Mouse (Mus musculus): ENCODE results near the gene Fat3.

The Fat3 gene

GRCm38 (mm10) chr9:15886756-15887155 lies 614.3 kb downstream of the Fat3 start:
- peak; percentile 35 to 46 for DNase-seq (ENCODE audit: low spot score in 2 of 2)

- DNase-seq (ENCODE audit: low spot score in 2 of 2), result no peak
These were observed 620.3 kb downstream of the Fat3 start for GRCm38 (mm10) chr9:15880754-15881153.

GRCm38 (mm10) chr9:15880160-15880603 lies 620.9 kb downstream of the Fat3 start:
- no peak for DNase-seq (ENCODE audit: low spot score in 2 of 2)

- DNase-seq (ENCODE audit: low spot score in 2 of 2), result no peak
These were observed 626.5 kb downstream of the Fat3 start, which contains the start of gene Mtnr1b for GRCm38 (mm10) chr9:15874506-15875160. Mtnr1b (minus strand) TSS chr9:15874556.

- DNase-seq (ENCODE audit: low spot score in 2 of 2), result no peak
These were observed 631.1 kb downstream of the Fat3 start for GRCm38 (mm10) chr9:15870013-15870412.

- no peak for DNase-seq (ENCODE audit: low spot score in 2 of 2)
These were observed 631.6 kb downstream of the Fat3 start for GRCm38 (mm10) chr9:15869456-15869855.

- DNase-seq (ENCODE audit: low spot score in 2 of 2), result no peak
These were observed 634.6 kb downstream of the Fat3 start for GRCm38 (mm10) chr9:15866280-15867072.

GRCm38 (mm10) chr9:15861402-15861801 lies 639.7 kb downstream of the Fat3 start:
- no peak for DNase-seq (ENCODE audit: low spot score in 2 of 2)
